Mouse (Mus musculus) CH12.LX (cell line): ENCODE data around the gene Gm4787. TPM values are rescaled to one million over a fixed set of nuclear protein-coding genes. Genes with fewer than 3 reads are reported as not detected.
"Not testable (repeated sequence)": the region's sequence is repeated elsewhere in the genome, so short reads cannot be mapped to it uniquely, and the experiment has no call there.

ENCODE experiments used
- DNase-seq: peaks from one replicate; pipeline ENCODE4 v3.0.0-alpha.2; 2013; ENCODE audit errors: extremely low read depth
- H3K27ac ChIP-seq: 2 replicates; pipeline ENCODE4 v1.5.1; 2012; ENCODE audit warnings: low read depth, mild to moderate bottlenecking, control low read depth, moderate library complexity; ENCODE audit not compliant: insufficient read depth
- H3K27me3 ChIP-seq: replicated peaks from 2 replicates; pipeline ENCODE3; 2012; ENCODE audit warnings: inconsistent platforms
- H3K36me3 ChIP-seq, 2 experiments: replicated peaks in 1 of 2; 2 replicates each; pipeline versions ENCODE3 to v1.6.1; 2012; ENCODE audit warnings: inconsistent platforms in 1 of 2, low read length in 1 of 2, mild to moderate bottlenecking in 1 of 2, mixed read lengths in 1 of 2, moderate library complexity in 1 of 2; ENCODE audit not compliant: control insufficient read depth in 1 of 2, insufficient read depth in 1 of 2
- H3K4me1 ChIP-seq, 2 experiments: 2 replicates each; pipeline ENCODE4 v1.6.1; 2012; ENCODE audit warnings: inconsistent platforms in 1 of 2, moderate library complexity in 1 of 2; ENCODE audit not compliant: insufficient read depth in 2 of 2, control insufficient read depth in 1 of 2
- H3K4me2 ChIP-seq: 2 replicates; pipeline ENCODE4 v1.6.1; 2012; ENCODE audit warnings: low read depth, mild to moderate bottlenecking, control low read depth; ENCODE audit not compliant: poor library complexity, insufficient read depth, severe bottlenecking
- H3K4me3 ChIP-seq, 3 experiments: fragments of 150-350 bp in 1 of 3; sonication (generic) in 1 of 3; replicated peaks in 1 of 3; 2 replicates each; pipeline versions ENCODE3 to v1.5.1; 2011 to 2012; ENCODE audit warnings: low read depth in 2 of 3, low read length in 2 of 3, mild to moderate bottlenecking in 2 of 3, moderate library complexity in 2 of 3, control low read depth in 1 of 3, improper control_type of control experiment in 1 of 3, inconsistent platforms in 1 of 3, mixed read lengths in 1 of 3; ENCODE audit not compliant: poor library complexity in 1 of 3
- H3K79me2 ChIP-seq: replicated peaks from 2 replicates; pipeline ENCODE4 v1.6.1; 2012; ENCODE audit warnings: mild to moderate bottlenecking, moderate library complexity; ENCODE audit not compliant: control insufficient read depth, poor library complexity, insufficient read depth, severe bottlenecking; ENCODE audit errors: extremely low read depth
- H3K9ac ChIP-seq: 2 replicates; pipeline ENCODE4 v1.6.1; 2012; ENCODE audit warnings: low read depth, mild to moderate bottlenecking, control low read depth, moderate library complexity; ENCODE audit not compliant: insufficient read depth
- H3K9me3 ChIP-seq: replicated peaks from 2 replicates; pipeline ENCODE3; 2012; ENCODE audit warnings: low read length, inconsistent platforms, mixed read lengths
- CHD1 ChIP-seq: IDR thresholded peaks from 2 replicates; pipeline ENCODE4 v1.6.1; 2012; ENCODE audit warnings: low read depth, low read length, improper control_type of control experiment, inconsistent platforms
- CHD2 ChIP-seq: IDR thresholded peaks from 2 replicates; pipeline ENCODE4 v1.6.1; 2011; ENCODE audit warnings: low read length, improper control_type of control experiment
- E2F4 ChIP-seq: IDR thresholded peaks from 2 replicates; pipeline ENCODE4 v1.6.1; 2011; ENCODE audit warnings: low read depth, low read length, improper control_type of control experiment; ENCODE audit not compliant: insufficient replicate concordance
- EP300 ChIP-seq: IDR thresholded peaks from 2 replicates; pipeline ENCODE4 v1.6.1; 2011; ENCODE audit warnings: low read length, improper control_type of control experiment
- GABPA ChIP-seq: IDR thresholded peaks from 2 replicates; pipeline ENCODE4 v1.6.1; 2012; ENCODE audit warnings: low read depth, low read length, improper control_type of control experiment, inconsistent platforms; ENCODE audit not compliant: insufficient replicate concordance
- JUN ChIP-seq: IDR thresholded peaks from 2 replicates; pipeline ENCODE4 v1.6.1; 2011; ENCODE audit warnings: low read depth, mild to moderate bottlenecking, low read length, improper control_type of control experiment, moderate library complexity; ENCODE audit not compliant: insufficient read depth
- KAT2A ChIP-seq: IDR thresholded peaks from 2 replicates; pipeline ENCODE4 v1.6.1; 2012; ENCODE audit warnings: low read length, improper control_type of control experiment, inconsistent platforms; ENCODE audit not compliant: insufficient replicate concordance
- MAFK ChIP-seq: IDR thresholded peaks from 2 replicates; pipeline ENCODE4 v1.6.1; 2011; ENCODE audit warnings: low read length, improper control_type of control experiment; ENCODE audit not compliant: insufficient replicate concordance
- MEF2A ChIP-seq: IDR thresholded peaks from 2 replicates; pipeline ENCODE4 v1.6.1; 2014; ENCODE audit warnings: low read depth, mild to moderate bottlenecking, inconsistent platforms, low read length, improper control_type of control experiment, borderline replicate concordance
- MYC ChIP-seq: IDR thresholded peaks from 2 replicates; pipeline ENCODE4 v1.6.1; 2011; ENCODE audit warnings: low read depth, mild to moderate bottlenecking, improper control_type of control experiment, low read length
- NRF1 ChIP-seq: IDR thresholded peaks from 2 replicates; pipeline ENCODE4 v1.6.1; 2014; ENCODE audit warnings: low read depth, mild to moderate bottlenecking, inconsistent platforms, low read length, improper control_type of control experiment, moderate library complexity
- PAX5 ChIP-seq: IDR thresholded peaks from 2 replicates; pipeline ENCODE4 v1.6.1; 2012; ENCODE audit warnings: low read length, inconsistent platforms, mixed read lengths
- RAD21 ChIP-seq: IDR thresholded peaks from 2 replicates; pipeline ENCODE4 v1.6.1; 2011; ENCODE audit warnings: low read depth, mild to moderate bottlenecking, low read length, improper control_type of control experiment, moderate library complexity
- SMC3 ChIP-seq: IDR thresholded peaks from 2 replicates; pipeline ENCODE4 v1.6.1; 2011; ENCODE audit warnings: low read depth, low read length, improper control_type of control experiment
- TBP ChIP-seq: conservative IDR thresholded peaks from 2 replicates; pipeline ENCODE4 v1.6.1; 2011; ENCODE audit warnings: low read depth, low read length, improper control_type of control experiment
- TCF12 ChIP-seq: IDR thresholded peaks from 2 replicates; pipeline ENCODE4 v1.6.1; 2014; ENCODE audit warnings: low read depth, mild to moderate bottlenecking, inconsistent platforms, low read length, improper control_type of control experiment
- USF1 ChIP-seq: IDR thresholded peaks from 2 replicates; pipeline ENCODE4 v1.6.1; 2014; ENCODE audit warnings: low read depth, mild to moderate bottlenecking, inconsistent platforms, low read length, improper control_type of control experiment
- USF2 ChIP-seq: conservative IDR thresholded peaks from 2 replicates; pipeline ENCODE4 v1.6.1; 2011; ENCODE audit warnings: low read depth, low read length, improper control_type of control experiment
- ZNF384 ChIP-seq: IDR thresholded peaks from 2 replicates; pipeline ENCODE4 v1.6.1; 2012; ENCODE audit warnings: low read depth, low read length, improper control_type of control experiment, inconsistent platforms
- dilution Hi-C: fragments of 300-500 bp; cut with MboI; formaldehyde crosslinking; loops from 2 replicates; pipeline ENCODE4 v1.14.3; 2020; ENCODE audit warnings: low sequenced_read_pairs; ENCODE audit not compliant: extremely low pct_unique_long_range_greater_than_20kb, extremely low pct_ligation_motif_present
- in situ Hi-C: fragments of 300-500 bp; cut with MboI; formaldehyde crosslinking; loops from 3 replicates; pipeline ENCODE4 v1.14.3; 2019; ENCODE audit warnings: low sequenced_read_pairs, low pct_ligation_motif_present, low pct_unique_long_range_greater_than_20kb, mixed read lengths
- polyA plus RNA-seq: library from polyadenylated mRNA; unstranded; fragments of >175 nt; gene quantifications from 2 replicates; pipeline ENCODE4 v1.2.1, GENCODE M21; 2012; ENCODE audit warnings: low read depth; ENCODE audit not compliant: insufficient read length
- total RNA-seq, 2 experiments: library from RNA; depleted of rRNA; stranded (reverse); fragments of 300-350 nt in 1 of 2; fragments of >200 nt in 1 of 2; gene quantifications; 2 replicates each; pipeline ENCODE4 v1.2.3; 2012 to 2014

The Gm4787 gene
- total RNA-seq (2012; rRNA removed) (0.13 and 0.17 TPM in 2 replicates), total RNA-seq (2014; rRNA removed) (0.08 and 0.11 TPM in 2 replicates), polyA plus RNA-seq (0.14 and 0.15 TPM in 2 replicates)

GRCm38 (mm10) chr12:81379364-81379763 lies at the start of gene Gm4787:
Gene Gm4787 (minus strand): TSS chr12:81379464.
- H3K9ac ChIP-seq, H3K9me3 ChIP-seq, H3K4me2 ChIP-seq, H3K4me1 ChIP-seq, in situ Hi-C loops, DNase-seq, H3K4me3 ChIP-seq, H3K27ac ChIP-seq, dilution Hi-C loops, H3K36me3 ChIP-seq, H3K79me2 ChIP-seq, H3K27me3 ChIP-seq: not testable (repeated sequence)

GRCm38 (mm10) chr12:81421846-81422245 lies 42.6 kb upstream of the Gm4787 start, which contains the start of gene Adam4:
Gene Adam4 (minus strand): TSS chr12:81421946.
- Histone ChIP-seq H3K4me3 (no peak within 1 kb of the TSS), H3K27me3 (no peaks in the 10 kb centered on the region)
- TF ChIP-seq USF2 (no peak), USF1 (no peak), CHD1 (no peak), MEF2A (no peak), ZNF384 (no peak), GABPA (no peak), MYC (no peak), NRF1 (no peak), EP300 (no peak), PAX5 (no peak), TBP (no peak), KAT2A (no peak), E2F4 (no peak), MAFK (no peak), JUN (no peak), CHD2 (no peak), SMC3 (no peak), TCF12 (no peak), RAD21 (no peak)
- TF ChIP-seq, all 38 proteins: peak for 0
- Histone ChIP-seq H3K9ac (no peak within 1 kb of the TSS), H3K27ac (no peak within 1 kb of the TSS), H3K36me3 (peaks cover 0 to 3% of the 10 kb centered on the region in 2 experiments), H3K9me3 (peaks cover 2% of the 10 kb centered on the region), H3K79me2 (no peaks in the 10 kb centered on the region), H3K4me2 (no peak within 1 kb of the TSS), H3K4me1 (no peaks in the 10 kb centered on the region)
- no peak for DNase-seq
- dilution Hi-C loops, result no loop called here
- in situ Hi-C loops, result loop anchor here (25.0 kb wide), 1 partner anchor 435 kb away; no protein-coding TSS in a partner anchor
